In the genomic region with DNA sequence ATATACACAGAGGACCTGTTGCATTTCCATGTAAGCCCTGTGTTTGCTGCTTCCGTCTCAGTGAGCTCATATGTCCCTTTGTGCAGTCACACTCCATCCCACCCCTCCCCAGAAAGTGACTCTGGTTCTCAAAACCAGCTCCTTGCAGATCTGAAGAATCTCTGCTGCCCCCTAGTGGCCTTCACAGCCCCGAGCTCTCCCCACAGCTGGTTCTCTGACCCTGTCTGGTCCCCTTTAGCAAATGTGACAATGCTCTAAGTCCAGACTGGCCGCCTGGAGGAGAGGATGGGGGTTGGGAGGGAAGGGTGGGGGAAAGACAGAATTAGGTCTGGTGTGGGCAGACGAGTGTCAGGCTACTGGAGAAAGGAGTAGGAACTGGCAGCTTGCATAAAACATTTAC, we compare ENCODE assay signal across 8 mouse cellular contexts. TPM values are rescaled to one million over a fixed set of nuclear protein-coding genes. Genes with fewer than 3 reads are reported as not detected.
DNase-seq lines count a peak whose midpoint lies in the region; ATAC-seq lines count a peak whose summit lies in the region.

No protein-coding gene starts in this region.

- H3K4me3 ChIP-seq in hindbrain, embryonic 13.5 days = no peak overlapping the region
- H3K4me3 ChIP-seq in midbrain, embryonic 10.5 days = no peak overlapping the region

- WGBS in hindbrain, embryonic 13.5 days = 0% methylated on average over 4 of the region's 4 CpGs
- WGBS in midbrain, embryonic 10.5 days = 0% methylated on average over 4 of the region's 4 CpGs

- no peak overlapping the region for H3K27ac ChIP-seq in hindbrain, embryonic 13.5 days
- peak overlapping the region; percentile 38; the same call in 1 of the 2 replicates for H3K27ac ChIP-seq in midbrain, embryonic 10.5 days (replicated peaks)

- peaks cover 11% of the 10 kb centered on the region for H3K36me3 ChIP-seq in hindbrain, embryonic 13.5 days
- peaks cover 12% of the 10 kb centered on the region for H3K36me3 ChIP-seq in midbrain, embryonic 10.5 days

- peak; percentile 68 for DNase-seq in T-cell, adult 2 months (ENCODE audit: low spot score)
- DNase-seq in cerebellum, adult 8-10 months = peak; percentile 52
- DNase-seq in forelimb bud, embryonic 11.5 days (ENCODE audit: low read depth, low spot score) = peak; percentile 92
- peak; percentile 72 to 77 for DNase-seq in left cerebral cortex, postnatal 25 days (ENCODE audit: low spot score in 2 of 2)
- DNase-seq in midbrain, embryonic 10.5 days (ENCODE audit: low spot score) = peak; percentile 90
- DNase-seq in right cerebral cortex, postnatal 25 days = peak; percentile 54

- intact Hi-C loops in left cerebral cortex, postnatal 25 days (cut with DNase I) = loop anchor here (2.0 kb wide), 1 partner anchor 53 kb away; no protein-coding TSS in a partner anchor

- peak; percentile 49 for ATAC-seq in hindbrain, embryonic 13.5 days (ENCODE audit: low FRiP score)
- no peak for ATAC-seq in activated CD4-positive, CD25-positive, alpha-beta regulatory T cell, adult 4 months

- H3K9ac ChIP-seq in hindbrain, embryonic 13.5 days = no peak overlapping the region

- no peak overlapping the region for H3K4me2 ChIP-seq in hindbrain, embryonic 13.5 days

- no peaks in the 10 kb centered on the region for H3K4me1 ChIP-seq in hindbrain, embryonic 13.5 days (replicated peaks)
- H3K4me1 ChIP-seq in midbrain, embryonic 10.5 days = peaks cover 7% of the 10 kb centered on the region

- no peaks in the 10 kb centered on the region for H3K27me3 ChIP-seq in hindbrain, embryonic 13.5 days
- no peaks in the 10 kb centered on the region for H3K27me3 ChIP-seq in midbrain, embryonic 10.5 days (ENCODE audit: low read depth, poor library complexity, severe bottlenecking)

- no peaks in the 10 kb centered on the region for H3K9me3 ChIP-seq in hindbrain, embryonic 13.5 days
- no peaks in the 10 kb centered on the region for H3K9me3 ChIP-seq in midbrain, embryonic 10.5 days (replicated peaks)

RNA-seq across cellular contexts. Expression of a gene that starts 10.0 kb away (rescaled TPM):
- polyA plus RNA-seq in hindbrain, embryonic 13.5 days (2015; fragmentation: Nextera tagmentation; extraction: Ambion mirVana) = 1,371 and 1,383 TPM in 2 replicates
- 1,000 to 10,000 TPM; 1,337 to 1,417 TPM for total RNA-seq in left cerebral cortex, postnatal 25 days (2021)
- 864 and 990 TPM in 2 replicates for polyA plus RNA-seq in midbrain, embryonic 10.5 days (2016; fragmentation: Nextera tagmentation; extraction: Ambion mirVana)
- polyA plus RNA-seq in activated CD4-positive, CD25-positive, alpha-beta regulatory T cell, adult 4 months (2017; shearing (Covaris generic)) = 100 to 1,000 TPM; 824 to 866 TPM

RNA-seq across cellular contexts. Expression of a gene that starts 29.8 kb away (rescaled TPM):
- polyA plus RNA-seq in hindbrain, embryonic 13.5 days (2015; fragmentation: Nextera tagmentation; extraction: Ambion mirVana) = not detected in 2 replicates
- not detected for total RNA-seq in left cerebral cortex, postnatal 25 days (2021)
- polyA plus RNA-seq in midbrain, embryonic 10.5 days (2016; fragmentation: Nextera tagmentation; extraction: Ambion mirVana) = not detected in 2 replicates
- polyA plus RNA-seq in activated CD4-positive, CD25-positive, alpha-beta regulatory T cell, adult 4 months (2017; shearing (Covaris generic)) = not detected

RNA-seq across cellular contexts. Expression of a gene that starts 32.4 kb away (rescaled TPM):
- not detected in 2 replicates for polyA plus RNA-seq in hindbrain, embryonic 13.5 days (2015; fragmentation: Nextera tagmentation; extraction: Ambion mirVana)
- not detected for total RNA-seq in left cerebral cortex, postnatal 25 days (2021)
- 0.15 and 0.53 TPM in 2 replicates for polyA plus RNA-seq in midbrain, embryonic 10.5 days (2016; fragmentation: Nextera tagmentation; extraction: Ambion mirVana)
- polyA plus RNA-seq in activated CD4-positive, CD25-positive, alpha-beta regulatory T cell, adult 4 months (2017; shearing (Covaris generic)) = not detected

RNA-seq across cellular contexts. Expression of a gene that starts 33.7 kb away (rescaled TPM):
- 133 and 135 TPM in 2 replicates for polyA plus RNA-seq in hindbrain, embryonic 13.5 days (2015; fragmentation: Nextera tagmentation; extraction: Ambion mirVana)
- total RNA-seq in left cerebral cortex, postnatal 25 days (2021) = 100 to 1,000 TPM in 1 of 2 experiments, 10 to 100 TPM in 1; 98.5 to 104 TPM
- polyA plus RNA-seq in midbrain, embryonic 10.5 days (2016; fragmentation: Nextera tagmentation; extraction: Ambion mirVana) = 181 and 183 TPM in 2 replicates
- 100 to 1,000 TPM; 334 to 398 TPM for polyA plus RNA-seq in activated CD4-positive, CD25-positive, alpha-beta regulatory T cell, adult 4 months (2017; shearing (Covaris generic))

RNA-seq across cellular contexts. Expression of a gene that starts 55.2 kb away (rescaled TPM):
- 5.2 and 6.4 TPM in 2 replicates for polyA plus RNA-seq in hindbrain, embryonic 13.5 days (2015; fragmentation: Nextera tagmentation; extraction: Ambion mirVana)
- 1 to 10 TPM; 4.7 to 8.4 TPM for total RNA-seq in left cerebral cortex, postnatal 25 days (2021)
- polyA plus RNA-seq in midbrain, embryonic 10.5 days (2016; fragmentation: Nextera tagmentation; extraction: Ambion mirVana) = 12.5 and 13.6 TPM in 2 replicates
- polyA plus RNA-seq in activated CD4-positive, CD25-positive, alpha-beta regulatory T cell, adult 4 months (2017; shearing (Covaris generic)) = under 1 TPM; 0.07 to 0.11 TPM
